Mouse (Mus musculus): Measurements from ENCODE around the gene Cyb561.

GRCm38 (mm10) chr11:105902956-105903355 is 50.2 kb downstream of the Cyb561 start:
- no peak for TF ChIP-seq ZC3H11A (IDR thresholded peaks at IDR 0.05; ENCODE audit: low read depth, low read length)
- TF ChIP-seq POLR2A (IDR thresholded peaks at IDR 0.05; ENCODE audit: control insufficient read depth in 1 of 2, insufficient read depth in 1 of 2, low read depth in 1 of 2, low read length in 2 of 2, poor library complexity in 1 of 2), result no peak
- no peak for TF ChIP-seq GATA1 (IDR thresholded peaks at IDR 0.05; ENCODE audit: low read depth, low read length)
